In the genomic region with DNA sequence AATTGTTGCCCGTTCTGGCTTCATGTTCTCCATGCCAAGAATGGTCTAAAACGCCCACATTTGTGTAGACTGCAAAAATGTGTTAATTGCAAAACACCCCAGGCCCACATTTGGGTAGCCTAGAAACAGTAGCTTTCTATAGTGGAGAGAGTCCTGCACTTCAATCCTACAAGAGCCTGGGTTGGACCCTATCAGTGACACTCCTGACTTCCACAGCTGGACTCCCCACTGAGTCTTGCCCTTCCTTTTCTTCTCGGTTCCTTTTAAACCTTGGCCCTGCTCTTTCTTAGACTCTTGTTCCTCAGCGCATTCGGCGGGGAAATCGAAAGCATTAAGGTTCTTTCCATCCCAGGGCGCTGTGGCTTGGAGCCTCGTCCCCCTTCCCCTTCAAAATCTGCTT, we compare ENCODE assay signal across 25 mouse cellular contexts. TPM values are rescaled to one million over a fixed set of nuclear protein-coding genes. Genes with fewer than 3 reads are reported as not detected.
DNase-seq lines count a peak whose midpoint lies in the region; ATAC-seq lines count a peak whose summit lies in the region.
"Had no signal": no experiment of that assay in that cellular context is flagged by ENCODE, and none has a peak within 500 bp of the region (broad histone marks: within the 10 kb centered on the region; RNA-seq: fewer than 3 reads in every experiment).

No protein-coding gene starts in this region.

- WGBS in limb, embryonic 10.5 days: 2% methylated on average over 9 of the region's 9 CpGs

- ATAC-seq in megakaryocyte, adult 5-6 weeks (ENCODE audit: poor library complexity, severe bottlenecking): no peak
- no peak for ATAC-seq in activated CD4-positive, CD25-positive, alpha-beta regulatory T cell, adult 4 months
- ATAC-seq: forebrain, embryonic 14.5 days; inflammation-experienced regulatory T-cells, adult 6 months had no signal

- H3K9me3 ChIP-seq in megakaryocyte, embryonic 14.5 days: peaks cover 31% of the 10 kb centered on the region
- H3K9me3 ChIP-seq in limb, embryonic 10.5 days (replicated peaks): no peaks in the 10 kb centered on the region
- H3K9me3 ChIP-seq: heart, embryonic 10.5 days had no signal

- peaks cover 86% of the 10 kb centered on the region for H3K27me3 ChIP-seq in megakaryocyte, embryonic 14.5 days (replicated peaks)
- peaks cover 95% of the 10 kb centered on the region for H3K27me3 ChIP-seq in limb, embryonic 10.5 days (ENCODE audit: low read depth, poor library complexity, severe bottlenecking)

- peaks cover 18% of the 10 kb centered on the region for H3K4me1 ChIP-seq in megakaryocyte, embryonic 14.5 days
- H3K4me1 ChIP-seq in limb, embryonic 10.5 days: peaks cover 33% of the 10 kb centered on the region

- H3K36me3 ChIP-seq in megakaryocyte, embryonic 14.5 days (replicated peaks; ENCODE audit: low read length): no peaks in the 10 kb centered on the region
- H3K36me3 ChIP-seq in limb, embryonic 10.5 days: no peaks in the 10 kb centered on the region
- H3K36me3 ChIP-seq: heart, embryonic 10.5 days had no signal

- peak; percentile 22 for DNase-seq in heart, adult 11 months
- no peak for DNase-seq in heart, adult 8-10 months (ENCODE audit: low spot score)
- peak; percentile 58 for DNase-seq in R1 (ENCODE audit: low read depth, low spot score)
- DNase-seq in limb, embryonic 10.5 days (ENCODE audit: low spot score): peak; percentile 36
- DNase-seq: adrenal gland, postnatal 14 days; gastrocnemius, postnatal 25 days; heart, postnatal 4 days; kidney, adult 9 months; kidney, postnatal 25 days; left cerebral cortex, postnatal 4 days; lung, adult 18-20 months; lung, postnatal 14 days; right cerebral cortex, postnatal 4 days had no signal

- H3K4me3 ChIP-seq in megakaryocyte, embryonic 14.5 days (replicated peaks): peak overlapping the region; percentile 72
- no peak overlapping the region for H3K4me3 ChIP-seq in limb, embryonic 10.5 days
- H3K4me3 ChIP-seq: erythroblast, embryonic 14.5 days; heart, embryonic 10.5 days; left cerebral cortex, adult 2 months had no signal

- no peak overlapping the region for H3K27ac ChIP-seq in limb, embryonic 10.5 days
- H3K27ac ChIP-seq: heart, embryonic 10.5 days; left cerebral cortex, adult 2 months had no signal

RNA-seq across cellular contexts. Expression of gene Pax1, which starts 7.8 kb away (rescaled TPM):
- total RNA-seq in heart, adult 8-10 months (2022): not detected
- not detected in 2 replicates for polyA plus RNA-seq in megakaryocyte, embryonic 14.5 days (2012; ENCODE audit: insufficient read depth, low replicate concordance)
- total RNA-seq in megakaryocyte, adult 5-6 weeks (2015): not detected in 2 replicates
- total RNA-seq in megakaryocyte, adult 5-6 weeks (2017): not detected in 2 replicates
- polyA plus RNA-seq in limb, embryonic 10.5 days (2016; fragmentation: Nextera tagmentation; extraction: Ambion mirVana): 2.5 and 10.8 TPM in 2 replicates
- polyA plus RNA-seq in activated CD4-positive, CD25-positive, alpha-beta regulatory T cell, adult 4 months (2017; shearing (Covaris generic)): not detected
- total RNA-seq: adrenal gland, postnatal 14 days; gastrocnemius, postnatal 25 days; heart, postnatal 4 days; layer of hippocampus, adult 8-10 months; left cerebral cortex, adult 2 months; left cerebral cortex, postnatal 4 days; megakaryocyte-erythroid progenitor cell, adult 5-6 weeks; monocyte, adult 5-6 weeks had no signal
- polyA plus RNA-seq: erythroblast, embryonic 14.5 days; forebrain, embryonic 14.5 days; inflammation-experienced regulatory T-cells, adult 6 months; stomach, embryonic 16.5 days had no signal
